Mouse (Mus musculus) bone marrow, adult 2 months (tissue): ENCODE measurements around the gene Txnrd2.

Experiments used
- CTCF ChIP-seq: fragments of 200-500 bp; IDR thresholded peaks from 2 replicates; pipeline ENCODE4 v1.5.1; 2011; ENCODE audit warnings: low read length, control low read depth; ENCODE audit not compliant: control insufficient read depth, insufficient read depth
- POLR2A ChIP-seq: fragments of 200-500 bp; IDR thresholded peaks from 2 replicates; pipeline ENCODE4 v1.6.1; 2011; ENCODE audit warnings: low read depth, mild to moderate bottlenecking, control low read depth, low read length, borderline replicate concordance; ENCODE audit not compliant: control insufficient read depth

DNA sequence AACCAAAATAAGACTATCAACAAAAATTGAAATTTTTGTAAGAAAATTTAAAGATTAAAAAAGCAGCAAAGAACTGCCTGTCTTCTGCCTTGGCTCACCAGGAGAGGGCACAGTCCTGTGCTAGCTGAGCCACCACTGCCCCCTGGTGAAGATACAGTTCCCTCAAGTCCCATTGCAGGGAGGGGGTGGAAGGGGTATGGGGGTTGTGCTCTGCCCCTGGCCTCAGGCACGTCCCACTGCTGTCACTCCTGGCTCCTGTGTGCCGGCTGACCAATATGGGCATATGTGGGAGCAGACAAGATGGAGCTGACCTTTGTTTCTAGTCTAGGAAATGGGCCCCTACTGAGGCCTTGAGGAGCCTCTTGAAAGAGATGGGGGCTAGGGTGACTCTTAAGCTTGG lies 19.9 kb upstream of the Txnrd2 start:
- peak; percentile 86 for TF ChIP-seq CTCF
- no peak for TF ChIP-seq POLR2A
